Mouse (Mus musculus): ENCODE measurements around the gene Rab15. TPM values are rescaled to one million over a fixed set of nuclear protein-coding genes. Genes with fewer than 3 reads are reported as not detected.
A peak's percentile ranks its signal among the peaks of the same experiment; 100 is the strongest.
"Not testable (repeated sequence)": the region's sequence is repeated elsewhere in the genome, so short reads cannot be mapped to it uniquely, and the experiment has no call there.

Gene Rab15
- polyA plus RNA-seq, 1 experiment: 10.5 TPM

DNA sequence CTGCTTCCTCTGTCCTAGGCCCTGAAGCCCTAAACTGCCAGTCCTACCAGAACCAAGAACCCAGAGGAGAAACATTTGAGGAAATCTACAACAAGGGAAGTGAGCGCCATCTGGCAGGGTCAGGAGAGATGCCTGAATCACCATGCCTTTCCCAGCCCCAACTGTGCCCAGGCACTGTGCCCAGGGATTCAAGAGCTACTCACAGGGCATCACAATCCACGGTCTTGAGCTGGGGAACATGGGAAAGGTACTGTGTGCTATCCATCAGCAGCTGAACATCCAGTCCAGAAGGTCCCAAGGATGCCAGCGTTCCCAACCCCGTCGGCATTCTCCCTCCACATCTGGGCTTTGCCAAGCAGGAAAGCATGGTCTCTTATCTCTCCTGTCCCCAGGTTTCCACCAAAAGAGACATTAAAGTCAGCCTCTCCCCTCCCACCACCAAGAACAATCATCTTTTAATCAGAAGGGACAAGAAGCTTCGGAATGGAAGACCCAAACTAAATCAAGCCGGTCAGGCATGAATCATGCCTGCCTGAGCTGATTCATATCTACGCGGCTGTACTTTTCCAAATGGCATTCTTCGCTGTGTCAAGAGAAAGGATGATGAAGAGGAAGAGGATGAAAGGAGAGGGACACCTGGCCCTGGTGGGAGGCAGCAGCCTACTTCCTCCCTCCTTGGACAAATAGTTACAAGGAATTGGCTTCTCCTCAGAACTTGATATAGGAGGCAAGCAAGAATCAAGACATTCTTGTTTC is 17.5 kb downstream of the Rab15 start:
- 0 out of 2 replicates have a peak, but pooled peaks cover 4% of the 10 kb centered on the region for H3K4me1 ChIP-seq (ENCODE audit: control insufficient read depth, insufficient read depth, low read length)
- no peak overlapping the region for H3K4me3 ChIP-seq (ENCODE audit: insufficient read depth, low read length)
- no peak overlapping the region for H3K27ac ChIP-seq (ENCODE audit: insufficient read depth, low read length)
- TF ChIP-seq CTCF (IDR thresholded peaks at IDR 0.05; ENCODE audit: borderline replicate concordance, insufficient read depth, low read length) (no peak), POLR2A (IDR thresholded peaks at IDR 0.05; ENCODE audit: low read depth, low read length) (no peak)

DNA sequence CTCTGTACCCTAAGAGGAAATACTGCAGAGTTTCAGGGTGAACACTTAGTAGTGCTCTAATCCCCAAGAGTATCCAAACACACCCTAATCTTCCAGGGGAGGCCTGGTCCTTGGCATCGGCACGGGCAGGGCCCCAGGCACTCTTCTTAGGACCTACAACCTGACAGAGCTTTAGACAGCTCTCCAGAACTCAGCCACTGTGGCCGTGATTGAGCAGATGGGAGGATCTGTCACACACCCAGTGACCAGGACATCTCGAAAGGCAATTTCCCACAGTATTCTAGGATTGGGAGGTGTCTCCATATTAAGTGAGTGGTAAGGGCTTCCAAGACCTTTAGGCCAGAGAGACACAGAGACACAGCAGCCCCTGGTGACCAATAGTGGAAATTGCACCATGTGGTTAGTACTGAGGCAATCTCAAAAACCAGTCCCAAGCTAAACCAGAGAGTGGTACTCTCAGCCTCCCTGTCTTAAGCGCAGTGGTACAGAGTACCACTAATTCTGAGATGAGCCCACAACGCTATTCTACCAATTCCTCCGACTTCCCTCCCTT is 18.9 kb downstream of the Rab15 start:
- no peak overlapping the region for H3K4me3 ChIP-seq (ENCODE audit: insufficient read depth, low read length)
- 0 out of 2 replicates have a peak, but pooled peaks cover 4% of the 10 kb centered on the region for H3K4me1 ChIP-seq (ENCODE audit: control insufficient read depth, insufficient read depth, low read length)
- no peak overlapping the region for H3K27ac ChIP-seq (ENCODE audit: insufficient read depth, low read length)
- no peak for TF ChIP-seq POLR2A (IDR thresholded peaks at IDR 0.05; ENCODE audit: low read depth, low read length)
- peak; percentile 24; the same call in 1 of the 2 replicates for TF ChIP-seq CTCF (IDR thresholded peaks at IDR 0.05; ENCODE audit: borderline replicate concordance, insufficient read depth, low read length)

DNA sequence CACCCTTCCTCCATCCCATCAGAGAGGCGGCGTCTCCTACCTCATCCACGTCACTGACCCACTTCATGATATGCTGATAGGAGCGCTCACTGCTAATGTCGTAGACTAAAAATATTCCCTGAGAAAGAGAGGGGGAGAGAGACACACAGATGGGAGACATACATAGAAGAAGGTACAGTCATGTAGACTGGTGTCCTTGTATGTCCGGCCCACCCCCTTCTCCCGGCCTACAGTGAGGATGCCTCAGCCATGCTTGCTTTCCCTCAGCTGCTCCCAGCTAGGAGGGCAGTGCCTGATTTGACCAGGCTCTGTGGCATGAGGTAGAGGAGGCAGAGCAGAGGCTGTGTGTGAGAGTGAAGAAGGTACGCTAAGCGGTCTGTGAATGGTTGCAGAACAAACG is 19.7 kb downstream of the Rab15 start:
- Histone ChIP-seq H3K4me1 (ENCODE audit: control insufficient read depth, insufficient read depth, low read length) (0 out of 2 replicates have a peak, but pooled peaks cover 4% of the 10 kb centered on the region), H3K4me3 (ENCODE audit: insufficient read depth, low read length) (no peak overlapping the region), H3K27ac (ENCODE audit: insufficient read depth, low read length) (no peak overlapping the region)
- TF ChIP-seq POLR2A (IDR thresholded peaks at IDR 0.05; ENCODE audit: low read depth, low read length) (no peak), CTCF (IDR thresholded peaks at IDR 0.05; ENCODE audit: borderline replicate concordance, insufficient read depth, low read length) (no peak)

DNA sequence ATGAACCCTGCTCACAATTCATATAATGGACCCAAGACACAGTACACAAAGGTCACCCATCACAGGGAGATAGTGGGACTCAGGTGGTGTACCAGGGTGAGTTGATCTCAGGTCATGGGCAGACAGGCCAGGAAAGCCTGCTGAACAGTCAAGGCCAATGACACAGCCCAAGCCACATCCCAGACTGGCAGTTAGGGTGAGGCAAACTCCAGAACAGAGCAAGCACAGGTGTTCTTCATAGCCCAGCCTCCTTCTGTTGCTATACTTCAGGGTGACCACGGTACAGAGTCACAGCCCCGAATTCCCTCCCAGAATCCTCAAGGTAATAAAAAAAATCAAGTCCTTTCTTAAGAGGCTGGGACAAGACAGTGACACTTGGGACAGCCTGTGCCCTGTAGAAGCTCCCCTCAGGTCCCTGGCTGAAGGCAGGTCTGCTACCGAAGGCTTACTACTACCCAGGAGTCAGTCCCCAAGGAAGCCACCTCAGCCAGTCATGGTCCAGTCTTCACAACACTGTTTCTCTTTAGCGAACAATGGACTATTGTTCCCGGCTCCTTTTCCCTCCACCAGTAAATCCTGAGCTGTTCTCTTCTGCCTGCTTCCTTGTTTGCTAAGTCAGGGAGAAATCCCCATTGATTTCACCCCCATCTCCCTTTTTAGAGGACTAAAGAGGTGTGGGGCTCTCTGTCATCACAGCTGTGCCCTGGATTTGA is 24.5 kb downstream of the Rab15 start:
- no peak overlapping the region for H3K27ac ChIP-seq (ENCODE audit: insufficient read depth, low read length)

DNA sequence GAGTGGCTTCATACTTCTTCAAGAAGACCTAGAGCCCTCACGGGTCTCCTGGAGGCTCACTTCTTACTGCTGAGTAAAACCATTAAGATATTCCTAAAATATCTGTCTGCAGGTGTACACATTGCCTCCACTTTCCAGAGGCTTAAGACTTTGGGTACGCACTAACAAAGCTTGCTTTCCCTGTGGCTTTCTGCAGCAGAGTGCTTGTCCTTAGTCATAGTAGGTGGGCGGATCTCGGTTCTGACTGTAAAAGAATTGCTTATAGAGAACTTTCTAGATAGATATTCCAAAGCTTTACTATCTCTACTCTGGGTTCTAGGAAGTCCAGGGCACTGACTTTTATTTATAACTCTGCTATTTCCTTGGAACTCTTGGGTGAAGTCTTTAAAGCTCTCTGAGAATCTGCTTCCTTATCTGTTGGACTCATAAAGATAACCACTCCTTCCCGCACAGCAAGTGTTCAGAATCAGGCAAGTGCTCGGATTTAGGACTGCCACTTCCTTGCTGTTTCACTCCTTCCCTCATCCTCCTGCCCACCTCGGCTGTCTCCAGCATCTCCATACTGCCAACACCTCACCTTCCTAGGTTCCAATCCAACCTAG is 25.7 kb downstream of the Rab15 start:
- TF ChIP-seq CTCF (IDR thresholded peaks at IDR 0.05; ENCODE audit: borderline replicate concordance, insufficient read depth, low read length) (no peak), POLR2A (IDR thresholded peaks at IDR 0.05; ENCODE audit: low read depth, low read length) (no peak)
- H3K27ac ChIP-seq (ENCODE audit: insufficient read depth, low read length): no peak overlapping the region
- H3K4me3 ChIP-seq (ENCODE audit: insufficient read depth, low read length): no peak overlapping the region
- no peaks in the 10 kb centered on the region for H3K4me1 ChIP-seq (ENCODE audit: control insufficient read depth, insufficient read depth, low read length)

More for the DNA sequence above, 24.5 kb downstream of the Rab15 start:
- no peaks in the 10 kb centered on the region for H3K4me1 ChIP-seq (ENCODE audit: control insufficient read depth, insufficient read depth, low read length)
- no peak for TF ChIP-seq POLR2A (IDR thresholded peaks at IDR 0.05; ENCODE audit: low read depth, low read length)
- no peak for TF ChIP-seq CTCF (IDR thresholded peaks at IDR 0.05; ENCODE audit: borderline replicate concordance, insufficient read depth, low read length)
- no peak overlapping the region for H3K4me3 ChIP-seq (ENCODE audit: insufficient read depth, low read length)

DNA sequence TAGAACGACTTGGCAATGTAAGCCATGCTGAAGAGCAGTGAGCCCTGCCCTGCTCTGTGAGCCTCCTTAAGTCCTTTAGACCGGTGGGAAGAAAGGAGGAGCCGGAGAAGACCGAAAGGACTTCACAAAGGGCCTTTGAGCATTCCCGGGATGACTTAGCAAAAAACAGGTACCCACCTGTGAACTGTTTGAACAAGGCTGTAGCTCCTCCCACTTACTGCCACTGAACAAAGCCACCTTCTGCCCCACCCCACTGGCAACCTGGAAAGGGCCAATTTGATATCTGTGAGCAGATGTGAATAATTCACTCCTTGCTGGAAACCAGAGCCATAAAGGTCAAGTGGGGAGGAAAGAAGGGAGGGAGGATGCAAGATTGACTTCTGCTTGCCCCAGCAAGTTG is 27.4 kb downstream of the Rab15 start, which contains the start of gene Gpx2:
Gene Gpx2 (minus strand): TSS at position 205 of the 400 bp plus-strand sequence.
- Histone ChIP-seq H3K4me3 (ENCODE audit: insufficient read depth, low read length) (no peak within 1 kb of the TSS), H3K4me1 (ENCODE audit: control insufficient read depth, insufficient read depth, low read length) (no peaks in the 10 kb centered on the region), H3K27ac (ENCODE audit: insufficient read depth, low read length) (no peak within 1 kb of the TSS)
- no peak for TF ChIP-seq CTCF (IDR thresholded peaks at IDR 0.05; ENCODE audit: borderline replicate concordance, insufficient read depth, low read length)
- no peak for TF ChIP-seq POLR2A (IDR thresholded peaks at IDR 0.05; ENCODE audit: low read depth, low read length)

DNA sequence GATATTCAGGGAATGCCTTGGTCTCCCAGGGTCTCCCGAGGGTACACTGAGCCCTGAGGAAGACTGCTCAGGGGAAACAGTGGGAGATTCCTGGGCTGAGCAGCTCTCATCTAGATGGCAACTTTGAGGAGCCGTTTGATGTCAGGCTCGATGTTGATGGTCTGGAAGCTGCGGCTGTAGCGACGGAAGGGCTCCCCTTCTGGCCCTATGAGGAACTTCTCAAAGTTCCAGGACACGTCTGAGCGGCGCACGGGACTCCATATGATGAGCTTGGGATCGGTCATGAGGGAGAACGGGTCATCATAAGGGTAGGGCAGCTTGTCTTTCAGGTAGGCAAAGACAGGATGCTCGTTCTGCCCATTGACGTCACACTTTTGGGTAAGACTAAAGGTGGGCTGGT is 30.2 kb downstream of the Rab15 start:
- not testable (repeated sequence) for H3K4me1 ChIP-seq (ENCODE audit: control insufficient read depth, insufficient read depth, low read length); H3K27ac ChIP-seq (ENCODE audit: insufficient read depth, low read length); H3K4me3 ChIP-seq (ENCODE audit: insufficient read depth, low read length)

DNA sequence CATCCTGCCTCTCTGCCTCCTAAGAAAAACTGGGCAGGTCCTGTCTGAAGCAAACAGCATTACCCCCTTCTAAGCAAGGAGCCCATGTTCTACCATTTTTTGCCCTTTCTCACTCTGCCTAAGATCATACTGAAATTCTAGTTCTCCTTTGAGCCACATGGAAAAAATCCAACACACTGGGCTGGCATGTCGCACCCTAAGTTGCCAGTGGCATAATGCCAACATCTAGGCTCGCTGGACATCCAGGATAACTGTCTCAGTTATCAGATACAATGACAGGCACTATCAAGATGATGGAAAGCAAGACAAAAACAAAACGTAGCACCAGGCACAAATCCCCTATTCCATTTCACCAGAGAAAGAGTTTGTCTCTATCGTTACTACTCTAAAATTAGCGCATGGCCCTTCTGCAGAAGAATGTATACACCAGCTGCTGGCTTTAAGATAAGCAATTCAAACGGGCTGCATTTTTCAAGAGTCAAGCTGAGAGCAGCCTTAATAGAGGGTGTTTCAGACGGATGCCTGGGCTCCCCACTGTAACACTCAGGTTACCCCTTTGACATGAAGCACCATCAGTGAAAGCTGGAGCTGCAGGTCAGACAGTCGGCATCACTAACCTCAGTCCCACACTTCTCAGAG is 32.1 kb downstream of the Rab15 start:
- TF ChIP-seq CTCF (IDR thresholded peaks at IDR 0.05; ENCODE audit: borderline replicate concordance, insufficient read depth, low read length) (no peak), POLR2A (IDR thresholded peaks at IDR 0.05; ENCODE audit: low read depth, low read length) (no peak)

DNA sequence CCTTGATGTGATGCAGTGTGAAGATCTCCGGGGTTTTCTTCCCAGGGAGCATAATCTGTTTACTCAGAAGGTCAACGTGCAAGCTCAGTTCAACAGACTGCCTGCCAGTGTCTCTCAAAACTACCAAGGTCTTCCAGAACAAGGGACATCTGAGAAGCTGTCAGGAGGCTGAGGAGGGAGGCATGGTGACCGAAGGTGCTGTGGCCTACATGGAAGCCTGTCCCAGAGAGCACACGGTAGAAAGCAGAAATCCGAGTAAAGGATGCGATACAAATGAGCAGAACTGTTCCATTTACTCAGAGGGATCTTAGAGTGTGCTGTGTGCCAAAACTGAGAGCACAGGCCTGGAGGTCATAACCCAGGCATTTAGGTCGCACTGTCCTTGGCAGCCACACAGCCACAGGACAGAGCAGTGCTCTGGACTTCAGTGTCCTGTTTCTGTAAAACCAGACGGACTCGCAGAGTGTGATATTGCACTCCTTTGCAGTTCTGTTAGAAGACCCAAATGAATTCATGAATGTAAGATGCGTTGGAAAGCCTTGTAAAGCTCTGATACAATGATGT is 38.6 kb downstream of the Rab15 start:
- Histone ChIP-seq H3K4me3 (ENCODE audit: insufficient read depth, low read length) (no peak overlapping the region), H3K27ac (ENCODE audit: insufficient read depth, low read length) (no peak overlapping the region), H3K4me1 (ENCODE audit: control insufficient read depth, insufficient read depth, low read length) (no peaks in the 10 kb centered on the region)
- TF ChIP-seq CTCF (IDR thresholded peaks at IDR 0.05; ENCODE audit: borderline replicate concordance, insufficient read depth, low read length): no peak
- no peak for TF ChIP-seq POLR2A (IDR thresholded peaks at IDR 0.05; ENCODE audit: low read depth, low read length)

More for the DNA sequence above, 32.1 kb downstream of the Rab15 start:
- Histone ChIP-seq H3K4me1 (ENCODE audit: control insufficient read depth, insufficient read depth, low read length) (no peaks in the 10 kb centered on the region), H3K27ac (ENCODE audit: insufficient read depth, low read length) (no peak overlapping the region), H3K4me3 (ENCODE audit: insufficient read depth, low read length) (no peak overlapping the region)

Data from embryonic fibroblast, embryonic 13.5 days (primary cell).